Mouse (Mus musculus) thymus, adult 2 months (tissue): ENCODE measurements around the gene Fam131a. TPM values are rescaled to one million over a fixed set of nuclear protein-coding genes. Genes with fewer than 3 reads are reported as not detected.

Experiments used
- DNase-seq: peaks from one replicate; pipeline ENCODE4 v3.0.0; 2021
- H3K27ac ChIP-seq: fragments of 200-500 bp; 2 replicates; pipeline ENCODE4 v1.5.1; 2012; ENCODE audit warnings: low read length, control low read depth; ENCODE audit not compliant: control insufficient read depth, insufficient read depth
- H3K27me3 ChIP-seq: fragments of 200-500 bp; 2 replicates; pipeline ENCODE4 v1.6.1; 2012; ENCODE audit warnings: mild to moderate bottlenecking, low read length, moderate library complexity, mixed read lengths; ENCODE audit not compliant: control insufficient read depth, insufficient read depth
- H3K36me3 ChIP-seq: fragments of 200-500 bp; 2 replicates; pipeline ENCODE4 v1.6.1; 2012; ENCODE audit warnings: mild to moderate bottlenecking, low read length, moderate library complexity; ENCODE audit not compliant: control insufficient read depth, insufficient read depth
- H3K4me1 ChIP-seq: fragments of 200-500 bp; replicated peaks from 2 replicates; pipeline ENCODE4 v1.6.1; 2012; ENCODE audit warnings: low read length; ENCODE audit not compliant: control insufficient read depth, insufficient read depth
- H3K4me3 ChIP-seq: fragments of 200-500 bp; 2 replicates; pipeline ENCODE4 v1.5.1; 2012; ENCODE audit warnings: mild to moderate bottlenecking, low read length, control low read depth, moderate library complexity; ENCODE audit not compliant: control insufficient read depth, insufficient read depth
- CTCF ChIP-seq: fragments of 200-500 bp; IDR thresholded peaks from 2 replicates; pipeline ENCODE4 v1.5.1; 2012; ENCODE audit warnings: mild to moderate bottlenecking, control low read depth, low read length, moderate library complexity, borderline replicate concordance; ENCODE audit not compliant: control insufficient read depth, poor library complexity, insufficient read depth; ENCODE audit errors: extremely low read depth
- POLR2A ChIP-seq: fragments of 200-500 bp; IDR thresholded peaks from 2 replicates; pipeline ENCODE4 v1.6.1; 2012; ENCODE audit warnings: mild to moderate bottlenecking, low read length, control low read depth, moderate library complexity; ENCODE audit not compliant: control insufficient read depth, poor library complexity, insufficient read depth; ENCODE audit errors: extremely low read depth
- WGBS: fragments of 180-500 bp; shearing (Covaris S2); methylation state at CpG from one replicate; pipeline ENCODE4 v1.1.7; 2018; 5-methylcytosine and 5-hydroxymethylcytosine counted together
- polyA plus RNA-seq: library from polyadenylated mRNA; depleted of rRNA; stranded (reverse); fragments of >200 nt; gene quantifications from 2 replicates; pipeline ENCODE4 v1.2.3, GENCODE M21; 2012; rRNA removed

Gene Fam131a
- polyA plus RNA-seq, 1 experiment = 8.9 TPM

DNA sequence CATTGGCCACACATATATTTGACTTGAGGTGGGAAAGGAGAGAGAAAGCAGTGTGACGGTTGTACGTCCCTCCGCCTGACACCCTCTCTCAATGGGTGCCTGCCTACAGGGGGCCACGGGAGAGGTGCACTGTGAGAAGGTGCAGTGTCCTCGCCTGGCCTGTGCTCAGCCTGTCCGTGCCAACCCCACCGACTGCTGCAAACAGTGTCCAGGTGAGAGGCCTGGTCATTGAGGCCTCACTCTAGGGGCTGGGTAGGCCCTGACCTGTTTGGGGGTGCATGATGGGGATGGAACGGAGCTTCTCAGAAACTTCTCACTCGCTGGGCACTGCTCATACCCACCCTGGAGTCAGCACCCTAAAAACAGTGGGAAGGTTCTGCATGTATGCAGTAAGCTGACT lies 46.8 kb downstream of the Fam131a start:
- no peaks in the 10 kb centered on the region for H3K36me3 ChIP-seq
- H3K27me3 ChIP-seq = peaks cover 7% of the 10 kb centered on the region; the same call in 1 of the 2 replicates
- no peaks in the 10 kb centered on the region for H3K4me1 ChIP-seq
- no peak for TF ChIP-seq POLR2A
- no peak for TF ChIP-seq CTCF
- no peak for DNase-seq
- H3K4me3 ChIP-seq = no peak overlapping the region
- 94% methylated on average over 9 of the region's 9 CpGs for WGBS
- H3K27ac ChIP-seq = no peak overlapping the region

DNA sequence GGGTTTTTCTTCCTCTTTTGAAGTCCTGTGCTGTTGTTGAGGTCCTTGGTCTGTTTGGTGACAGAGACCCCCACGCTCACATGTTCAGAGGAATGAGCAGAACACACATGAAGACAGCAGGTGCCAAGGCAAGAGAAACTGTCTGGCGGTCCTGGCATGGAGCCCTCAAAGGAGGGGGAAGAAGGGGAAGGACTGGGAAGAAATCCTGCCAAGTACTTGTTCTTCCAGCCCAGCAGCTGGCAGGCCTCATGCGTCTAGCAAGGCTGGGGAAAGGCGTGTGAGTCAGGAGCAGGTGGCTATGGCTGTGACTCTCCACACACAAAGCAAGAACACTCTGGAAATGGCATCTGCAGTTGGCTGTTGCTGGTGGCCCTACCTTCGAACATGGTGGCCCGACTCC lies 53.6 kb downstream of the Fam131a start:
- 43% methylated on average over 6 of the region's 6 CpGs for WGBS
- no peaks in the 10 kb centered on the region for H3K27me3 ChIP-seq
- no peak overlapping the region for H3K4me3 ChIP-seq
- 0 out of 2 replicates have a peak, but pooled peaks cover 3% of the 10 kb centered on the region for H3K4me1 ChIP-seq
- H3K27ac ChIP-seq = no peak overlapping the region
- TF ChIP-seq POLR2A = no peak
- no peak for TF ChIP-seq CTCF
- H3K36me3 ChIP-seq = no peaks in the 10 kb centered on the region
- DNase-seq = no peak

DNA sequence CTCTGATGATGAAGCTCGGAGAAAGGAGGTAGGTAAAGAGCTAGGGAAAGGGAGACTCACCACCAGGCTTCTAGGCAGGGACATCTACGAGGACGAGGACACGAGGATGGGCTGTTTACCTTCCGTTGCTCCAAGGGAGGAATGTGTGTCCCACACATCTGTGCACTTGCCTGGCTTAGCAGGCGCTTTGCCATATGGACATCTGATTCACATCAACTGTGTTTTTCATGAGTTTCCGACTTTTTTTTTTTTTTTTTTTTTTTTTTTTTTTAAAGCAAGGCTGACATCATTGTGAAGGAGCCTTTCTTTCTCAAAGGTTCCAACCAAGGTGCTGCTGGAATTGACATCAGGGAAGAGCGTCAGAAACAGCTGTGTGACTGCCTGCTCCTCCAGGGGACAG lies 57.5 kb downstream of the Fam131a start:
- no peaks in the 10 kb centered on the region for H3K36me3 ChIP-seq
- H3K4me3 ChIP-seq = no peak overlapping the region
- no peak for TF ChIP-seq CTCF
- no peak for TF ChIP-seq POLR2A
- H3K27ac ChIP-seq = no peak overlapping the region
- H3K27me3 ChIP-seq = no peaks in the 10 kb centered on the region
- WGBS = 80% methylated on average over 8 of the region's 8 CpGs
- DNase-seq = no peak
- 0 out of 2 replicates have a peak, but pooled peaks cover 3% of the 10 kb centered on the region for H3K4me1 ChIP-seq

Other genes starting within 250 kb of the Fam131a start
- 40.7 and 44.7 TPM in 2 replicates for gene Eif2b5, start 194.4 kb upstream of the Fam131a start, polyA plus RNA-seq
- 42.7 and 49.5 TPM in 2 replicates for gene Dvl3, start 176.3 kb upstream of the Fam131a start, polyA plus RNA-seq
- gene Ap2m1, start 157.8 kb upstream of the Fam131a start, polyA plus RNA-seq = 512 and 578 TPM in 2 replicates
- 60.9 and 70.8 TPM in 2 replicates for gene Abcf3, start 144.7 kb upstream of the Fam131a start, polyA plus RNA-seq
- 0.03 and 0.15 TPM in 2 replicates for gene Vwa5b2, start 103.8 kb upstream of the Fam131a start, polyA plus RNA-seq
- gene Eef1akmt4, start 81.6 kb upstream of the Fam131a start, polyA plus RNA-seq = 21.3 and 24.0 TPM in 2 replicates
- not detected in 2 replicates for gene Gm49333, start 81.6 kb upstream of the Fam131a start, polyA plus RNA-seq
- gene Alg3, start 81.5 kb upstream of the Fam131a start, polyA plus RNA-seq = 35.0 and 35.4 TPM in 2 replicates
- gene Camk2n2, start 72.0 kb upstream of the Fam131a start, polyA plus RNA-seq = 3.5 TPM in 2 replicates
- 0.32 and 0.42 TPM in 2 replicates for gene Ece2, start 63.4 kb upstream of the Fam131a start, polyA plus RNA-seq
- gene Psmd2, start 41.6 kb upstream of the Fam131a start, polyA plus RNA-seq = 101 and 104 TPM in 2 replicates
- gene Eif4g1, start 24.9 kb upstream of the Fam131a start, polyA plus RNA-seq = 618 and 639 TPM in 2 replicates
- gene Polr2h, start 24.4 kb downstream of the Fam131a start, polyA plus RNA-seq = 24.7 and 32.9 TPM in 2 replicates
- 40.5 and 42.1 TPM in 2 replicates for gene Clcn2, start 24.5 kb downstream of the Fam131a start, polyA plus RNA-seq
- gene Chrd, start 39.9 kb downstream of the Fam131a start, polyA plus RNA-seq = 3.6 and 3.7 TPM in 2 replicates
- 0.69 and 1.0 TPM in 2 replicates for gene Thpo, start 41.3 kb downstream of the Fam131a start, polyA plus RNA-seq